ENCODE assay signal across 26 mouse cellular contexts in genomic region chr4:100158401-100158800, GRCm38 (mm10).
DNase-seq lines count a peak whose midpoint lies in the region; ATAC-seq and TF ChIP-seq lines count a peak whose summit lies in the region.
"Had no signal": no experiment of that assay in that cellular context is flagged by ENCODE, and none has a peak within 500 bp of the region (broad histone marks: within the 10 kb centered on the region; RNA-seq: fewer than 3 reads in every experiment).

No protein-coding gene starts in this region.

- H3K4me1 ChIP-seq in forebrain, embryonic 14.5 days (ENCODE audit: control insufficient read depth, insufficient read depth, low read length), result no peaks in the 10 kb centered on the region
- H3K4me1 ChIP-seq in forebrain, embryonic 13.5 days, result peaks cover 10% of the 10 kb centered on the region; the same call in 1 of the 2 replicates
- H3K4me1 ChIP-seq in heart, embryonic 12.5 days (replicated peaks), result peaks cover 31% of the 10 kb centered on the region
- no peaks in the 10 kb centered on the region for H3K4me1 ChIP-seq in midbrain, postnatal 0 days (ENCODE audit: insufficient read depth, low read length)
- H3K4me1 ChIP-seq in midbrain, embryonic 10.5 days, result peaks cover 20% of the 10 kb centered on the region

- no peak overlapping the region for H3K4me3 ChIP-seq in forebrain, embryonic 14.5 days (ENCODE audit: low read depth, low read length)
- no peak overlapping the region for H3K4me3 ChIP-seq in forebrain, embryonic 13.5 days
- H3K4me3 ChIP-seq in heart, embryonic 12.5 days, result no peak overlapping the region
- H3K4me3 ChIP-seq in midbrain, postnatal 0 days (ENCODE audit: low read depth, low read length), result no peak overlapping the region
- H3K4me3 ChIP-seq in midbrain, embryonic 10.5 days, result no peak overlapping the region
- H3K4me3 ChIP-seq: forebrain, embryonic 10.5 days; gastrocnemius, adult 2 months; heart, adult 2 months; heart, embryonic 15.5 days; hindbrain, embryonic 10.5 days; hindbrain, embryonic 13.5 days had no signal

- peak; percentile 49 for DNase-seq in forebrain, embryonic 14.5 days (ENCODE audit: low spot score)
- DNase-seq in heart, adult 18-20 months, result peak; percentile 20 to 23
- peak; percentile 48 for DNase-seq in midbrain, postnatal 0 days (ENCODE audit: low spot score)
- no peak for DNase-seq in midbrain, embryonic 10.5 days (ENCODE audit: low spot score)
- DNase-seq in urinary bladder, postnatal 36 days (ENCODE audit: low spot score in 2 of 2), result no peak
- DNase-seq: adrenal gland, adult 8-10 months; adrenal gland, postnatal 25 days; cerebellum, adult 11 months; cerebellum, adult 2 months; cerebellum, adult 9-11 months; gastrocnemius, adult 2 months; gastrocnemius, postnatal 14 days; heart, adult 2 months; heart, postnatal 10 days; heart, postnatal 36 days; kidney, adult 2 months had no signal

- no peaks in the 10 kb centered on the region for H3K9me3 ChIP-seq in forebrain, embryonic 14.5 days (replicated peaks; ENCODE audit: control insufficient read depth, low read length)
- H3K9me3 ChIP-seq in forebrain, embryonic 13.5 days (replicated peaks), result no peaks in the 10 kb centered on the region
- H3K9me3 ChIP-seq in heart, embryonic 12.5 days (replicated peaks), result no peaks in the 10 kb centered on the region
- no peaks in the 10 kb centered on the region for H3K9me3 ChIP-seq in midbrain, postnatal 0 days (ENCODE audit: low read length)
- no peaks in the 10 kb centered on the region for H3K9me3 ChIP-seq in midbrain, embryonic 10.5 days (replicated peaks)
- H3K9me3 ChIP-seq: forebrain, embryonic 10.5 days; heart, embryonic 15.5 days; hindbrain, embryonic 10.5 days; hindbrain, embryonic 13.5 days had no signal

- H3K27me3 ChIP-seq in forebrain, embryonic 14.5 days (replicated peaks; ENCODE audit: control insufficient read depth, insufficient read depth, low read length), result no peaks in the 10 kb centered on the region
- no peaks in the 10 kb centered on the region for H3K27me3 ChIP-seq in forebrain, embryonic 13.5 days
- no peaks in the 10 kb centered on the region for H3K27me3 ChIP-seq in heart, embryonic 12.5 days (replicated peaks)
- no peaks in the 10 kb centered on the region for H3K27me3 ChIP-seq in midbrain, postnatal 0 days (ENCODE audit: insufficient read depth, low read length)
- H3K27me3 ChIP-seq in midbrain, embryonic 10.5 days (ENCODE audit: low read depth, poor library complexity, severe bottlenecking), result no peaks in the 10 kb centered on the region
- H3K27me3 ChIP-seq: heart, embryonic 15.5 days; hindbrain, embryonic 13.5 days had no signal

- no peak for TF ChIP-seq CTCF in midbrain, postnatal 0 days (IDR thresholded peaks at IDR 0.05)

- no peak overlapping the region for H3K4me2 ChIP-seq in forebrain, embryonic 14.5 days (ENCODE audit: low read length)
- H3K4me2 ChIP-seq in forebrain, embryonic 13.5 days, result no peak overlapping the region
- H3K4me2 ChIP-seq in heart, embryonic 12.5 days, result no peak overlapping the region
- no peak overlapping the region for H3K4me2 ChIP-seq in midbrain, postnatal 0 days (ENCODE audit: low read depth, low read length, poor library complexity, severe bottlenecking)
- H3K4me2 ChIP-seq: heart, embryonic 11.5 days; heart, embryonic 15.5 days; hindbrain, embryonic 13.5 days had no signal

- WGBS in forebrain, embryonic 14.5 days, result 55% methylated on average over 5 of the region's 5 CpGs
- WGBS in forebrain, embryonic 13.5 days, result 82% methylated on average over 5 of the region's 5 CpGs
- WGBS in heart, embryonic 12.5 days, result 85% methylated on average over 5 of the region's 5 CpGs
- 71% methylated on average over 5 of the region's 5 CpGs for WGBS in midbrain, postnatal 0 days
- WGBS in midbrain, embryonic 10.5 days, result 92% methylated on average over 5 of the region's 5 CpGs

- no peaks in the 10 kb centered on the region for H3K36me3 ChIP-seq in forebrain, embryonic 14.5 days (ENCODE audit: control insufficient read depth, insufficient read depth, low read length)
- no peaks in the 10 kb centered on the region for H3K36me3 ChIP-seq in forebrain, embryonic 13.5 days (ENCODE audit: poor library complexity, severe bottlenecking)
- no peaks in the 10 kb centered on the region for H3K36me3 ChIP-seq in heart, embryonic 12.5 days
- H3K36me3 ChIP-seq in midbrain, postnatal 0 days (ENCODE audit: insufficient read depth, low read length), result no peaks in the 10 kb centered on the region
- H3K36me3 ChIP-seq in midbrain, embryonic 10.5 days, result no peaks in the 10 kb centered on the region
- H3K36me3 ChIP-seq: forebrain, embryonic 10.5 days; heart, embryonic 15.5 days; hindbrain, embryonic 10.5 days; hindbrain, embryonic 13.5 days had no signal

- ATAC-seq in forebrain, embryonic 14.5 days, result no peak
- ATAC-seq in forebrain, embryonic 13.5 days, result no peak
- no peak for ATAC-seq in heart, embryonic 12.5 days (ENCODE audit: insufficient number of reproducible peaks, low FRiP score)
- ATAC-seq in midbrain, postnatal 0 days (ENCODE audit: low FRiP score), result no peak
- ATAC-seq: CD4-positive, CD25-positive, alpha-beta regulatory T cell, adult 4 months; forebrain, embryonic 16.5 days; intestine, postnatal 0 days had no signal

- no peak overlapping the region for H3K9ac ChIP-seq in forebrain, embryonic 14.5 days (ENCODE audit: low read length)
- no peak overlapping the region for H3K9ac ChIP-seq in forebrain, embryonic 13.5 days
- no peak overlapping the region for H3K9ac ChIP-seq in heart, embryonic 12.5 days
- no peak overlapping the region for H3K9ac ChIP-seq in midbrain, postnatal 0 days (replicated peaks; ENCODE audit: low read length, poor library complexity, severe bottlenecking)
- H3K9ac ChIP-seq: heart, embryonic 15.5 days; hindbrain, embryonic 13.5 days had no signal

- no peak overlapping the region for H3K27ac ChIP-seq in forebrain, embryonic 14.5 days (ENCODE audit: low read depth, low read length)
- no peak overlapping the region for H3K27ac ChIP-seq in forebrain, embryonic 13.5 days
- H3K27ac ChIP-seq in heart, embryonic 12.5 days (ENCODE audit: poor library complexity, severe bottlenecking), result no peak overlapping the region
- H3K27ac ChIP-seq in midbrain, postnatal 0 days (ENCODE audit: low read depth, low read length), result no peak overlapping the region
- H3K27ac ChIP-seq in midbrain, embryonic 10.5 days (replicated peaks), result no peak overlapping the region
- H3K27ac ChIP-seq: forebrain, embryonic 10.5 days; gastrocnemius, adult 2 months; heart, adult 2 months; heart, embryonic 15.5 days; hindbrain, embryonic 10.5 days; hindbrain, embryonic 13.5 days had no signal

Comparison
In these comparisons a context has a peak if more than half of its experiments do, and no peak if none do; other contexts are left out.
1. DNase-seq: peak in forebrain, embryonic 14.5 days (single experiment), heart, adult 18-20 months (2 of 2) and midbrain, postnatal 0 days (single experiment); none in midbrain, embryonic 10.5 days (single experiment) and urinary bladder, postnatal 36 days (0 of 2).